Mouse (Mus musculus) heart, postnatal 0 days (tissue): ENCODE results near the gene 2900026A02Rik. TPM values are rescaled to one million over a fixed set of nuclear protein-coding genes. Genes with fewer than 3 reads are reported as not detected.
A peak's percentile ranks its signal among the peaks of the same experiment; 100 is the strongest.

Source experiments
- ATAC-seq: fragments of 200-750 bp; cut with Nextera tagmentation; 2 replicates; pipeline ENCODE4 v1.8.0; 2017; ENCODE audit warnings: low read depth, moderate number of reproducible peaks, moderate library complexity; ENCODE audit not compliant: insufficient read depth
- DNase-seq: peaks from one replicate; pipeline ENCODE4 v3.0.0-alpha.2; 2016; ENCODE audit warnings: low spot score
- H3K27ac ChIP-seq: fragments of 300-500 bp; sonication (generic); 2 replicates; pipeline ENCODE4 v1.5.1; 2014; ENCODE audit warnings: low read depth, mild to moderate bottlenecking
- H3K27me3 ChIP-seq: fragments of 300-500 bp; sonication (generic); 2 replicates; pipeline ENCODE4 v1.6.1; 2014; ENCODE audit warnings: low read length, mixed read lengths; ENCODE audit not compliant: control insufficient read depth, insufficient read depth
- H3K36me3 ChIP-seq: fragments of 300-500 bp; sonication (generic); replicated peaks from 2 replicates; pipeline ENCODE4 v1.6.1; 2014; ENCODE audit warnings: low read length, mixed read lengths; ENCODE audit not compliant: control insufficient read depth, insufficient read depth
- H3K4me1 ChIP-seq: fragments of 300-500 bp; sonication (generic); 2 replicates; pipeline ENCODE4 v1.6.1; 2014; ENCODE audit warnings: antibody characterized with exemption; ENCODE audit not compliant: control insufficient read depth, insufficient read depth
- H3K4me2 ChIP-seq: fragments of 300-500 bp; sonication (generic); 2 replicates; pipeline ENCODE4 v1.6.1; 2014; ENCODE audit warnings: low read depth, mild to moderate bottlenecking, low read length, moderate library complexity
- H3K4me3 ChIP-seq: fragments of 300-500 bp; sonication (generic); 2 replicates; pipeline ENCODE4 v1.5.1; 2014; ENCODE audit warnings: low read depth, low read length
- H3K9ac ChIP-seq: fragments of 300-500 bp; sonication (generic); replicated peaks from 2 replicates; pipeline ENCODE4 v1.6.1; 2014; ENCODE audit warnings: low read depth, low read length, mixed read lengths
- H3K9me3 ChIP-seq: fragments of 300-500 bp; sonication (generic); replicated peaks from 2 replicates; pipeline ENCODE4 v1.6.1; 2016; ENCODE audit warnings: low read length; ENCODE audit not compliant: control insufficient read depth
- CTCF ChIP-seq: IDR thresholded peaks from 2 replicates; pipeline ENCODE4 v1.5.1; 2016; ENCODE audit warnings: antibody characterized with exemption, control low read depth, low read depth
- EP300 ChIP-seq: IDR thresholded peaks from 2 replicates; pipeline ENCODE4 v1.6.1; 2016; ENCODE audit warnings: antibody characterized with exemption, low read depth
- WGBS: fragments of 180-500 bp; shearing (Covaris S2); extraction: QIAGEN DNeasy Blood & Tissue Kit; methylation state at CpG from one replicate; pipeline ENCODE4 v1.1.7; 2014; 5-methylcytosine and 5-hydroxymethylcytosine counted together
- polyA plus RNA-seq: library from polyadenylated mRNA; unstranded; fragments of >200 nt; fragmentation: Nextera tagmentation; extraction: Ambion mirVana; gene quantifications from 2 replicates; pipeline ENCODE4 v1.2.1, GENCODE M21; 2015
- total RNA-seq: library from RNA; depleted of rRNA; stranded (reverse); fragments of >200 nt; gene quantifications from 2 replicates; pipeline ENCODE4 v1.2.3, GENCODE M21; 2014; ENCODE audit warnings: low replicate concordance

The 2900026A02Rik gene
- total and polyA plus RNA-seq, 2 experiments from 2014 or later, result 10.2 to 18.9 TPM

GRCm38 (mm10) chr5:113167733-113168132 is 53.3 kb downstream of the 2900026A02Rik start:
- peak; percentile 55 for TF ChIP-seq CTCF
- no peak for TF ChIP-seq EP300
- no peak overlapping the region for H3K9ac ChIP-seq
- WGBS, result 47% methylated on average over 2 of the region's 2 CpGs
- no peak overlapping the region for H3K27ac ChIP-seq
- peaks cover 6% of the 10 kb centered on the region for H3K4me1 ChIP-seq
- no peak overlapping the region for H3K4me2 ChIP-seq
- DNase-seq, result no peak
- H3K9me3 ChIP-seq, result no peaks in the 10 kb centered on the region
- H3K27me3 ChIP-seq, result no peaks in the 10 kb centered on the region
- H3K36me3 ChIP-seq, result no peaks in the 10 kb centered on the region
- no peak for ATAC-seq
- no peak overlapping the region for H3K4me3 ChIP-seq

- Histone ChIP-seq H3K9me3 (no peaks in the 10 kb centered on the region), H3K27me3 (no peaks in the 10 kb centered on the region; the same call in 1 of the 2 replicates), H3K9ac (no peak overlapping the region), H3K27ac (0 out of 2 replicates have a peak overlapping the region, but pooled peaks have one; percentile 1), H3K36me3 (no peaks in the 10 kb centered on the region), H3K4me2 (no peak overlapping the region), H3K4me1 (peaks cover 6% of the 10 kb centered on the region), H3K4me3 (no peak overlapping the region)
- TF ChIP-seq EP300, result no peak
- TF ChIP-seq CTCF, result no peak
- no peak for DNase-seq
- WGBS, result 50% methylated on average over 11 of the region's 11 CpGs
- no peak for ATAC-seq
Measured at GRCm38 (mm10) chr5:113165481-113165880, 55.6 kb downstream of the 2900026A02Rik start.

DNA sequence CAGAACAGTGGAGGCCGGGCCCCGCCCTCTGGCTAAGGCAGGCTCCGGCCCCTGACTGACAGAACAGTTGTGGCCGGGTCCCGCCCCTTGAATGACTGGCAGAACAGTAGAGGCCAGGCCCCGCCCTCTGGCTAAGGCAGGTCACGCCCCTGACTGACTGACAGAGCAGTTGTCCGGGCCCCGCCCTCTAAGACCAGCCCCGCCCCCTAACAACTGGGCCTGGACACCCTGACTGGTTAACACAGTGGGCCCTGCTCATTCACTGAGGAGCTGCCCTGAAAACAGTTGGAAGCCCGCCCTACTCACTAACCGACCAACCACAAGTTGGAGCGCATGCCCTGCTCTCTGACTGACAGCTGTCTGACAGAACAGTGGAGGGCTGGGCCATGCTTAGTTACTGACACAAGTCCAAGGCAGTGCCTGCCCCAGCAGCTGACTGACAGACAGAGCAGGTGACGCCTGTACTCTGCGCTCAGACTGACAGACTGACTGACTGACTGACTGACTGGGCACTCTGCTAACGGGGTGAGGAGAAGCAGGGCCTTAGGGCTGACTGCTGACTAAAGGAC is 56.1 kb downstream of the 2900026A02Rik start:
- 0 out of 2 replicates have a peak overlapping the region, but pooled peaks have one; percentile 1 for H3K27ac ChIP-seq

GRCm38 (mm10) chr5:113164448-113164847 is 56.6 kb downstream of the 2900026A02Rik start:
- Histone ChIP-seq H3K4me1 (peaks cover 6% of the 10 kb centered on the region), H3K27ac (no peak overlapping the region), H3K4me3 (no peak overlapping the region), H3K9ac (no peak overlapping the region), H3K4me2 (no peak overlapping the region), H3K36me3 (no peaks in the 10 kb centered on the region), H3K9me3 (no peaks in the 10 kb centered on the region), H3K27me3 (no peaks in the 10 kb centered on the region; the same call in 1 of the 2 replicates)
- DNase-seq (no peak), ATAC-seq (peak; percentile 10)
- 35% methylated on average over 9 of the region's 9 CpGs for WGBS
- TF ChIP-seq CTCF (no peak), EP300 (no peak)

More for the DNA sequence above, 56.1 kb downstream of the 2900026A02Rik start:
- TF ChIP-seq EP300, result no peak
- TF ChIP-seq CTCF, result no peak
- no peaks in the 10 kb centered on the region; the same call in 1 of the 2 replicates for H3K27me3 ChIP-seq
- H3K9me3 ChIP-seq, result no peaks in the 10 kb centered on the region
- H3K4me3 ChIP-seq, result no peak overlapping the region
- DNase-seq (peak; percentile 73), ATAC-seq (peak; percentile 85)
- no peaks in the 10 kb centered on the region for H3K36me3 ChIP-seq
- no peak overlapping the region for H3K4me2 ChIP-seq
- H3K9ac ChIP-seq, result no peak overlapping the region
- peaks cover 6% of the 10 kb centered on the region for H3K4me1 ChIP-seq
- 16% methylated on average over 16 of the region's 16 CpGs for WGBS

GRCm38 (mm10) chr5:113163116-113163515 is 57.9 kb downstream of the 2900026A02Rik start:
- Histone ChIP-seq H3K36me3 (no peaks in the 10 kb centered on the region), H3K27ac (no peak overlapping the region), H3K4me3 (peak overlapping the region; percentile 18), H3K4me1 (peaks cover 11% of the 10 kb centered on the region), H3K4me2 (peak overlapping the region; percentile 48), H3K27me3 (peaks cover 4% of the 10 kb centered on the region; the same call in 1 of the 2 replicates), H3K9ac (0 out of 2 replicates have a peak overlapping the region, but pooled peaks have one; percentile 25), H3K9me3 (no peaks in the 10 kb centered on the region)
- WGBS, result 4% methylated on average over 12 of the region's 13 CpGs
- no peak for DNase-seq
- TF ChIP-seq EP300 (no peak), CTCF (no peak)
- ATAC-seq, result no peak

DNA sequence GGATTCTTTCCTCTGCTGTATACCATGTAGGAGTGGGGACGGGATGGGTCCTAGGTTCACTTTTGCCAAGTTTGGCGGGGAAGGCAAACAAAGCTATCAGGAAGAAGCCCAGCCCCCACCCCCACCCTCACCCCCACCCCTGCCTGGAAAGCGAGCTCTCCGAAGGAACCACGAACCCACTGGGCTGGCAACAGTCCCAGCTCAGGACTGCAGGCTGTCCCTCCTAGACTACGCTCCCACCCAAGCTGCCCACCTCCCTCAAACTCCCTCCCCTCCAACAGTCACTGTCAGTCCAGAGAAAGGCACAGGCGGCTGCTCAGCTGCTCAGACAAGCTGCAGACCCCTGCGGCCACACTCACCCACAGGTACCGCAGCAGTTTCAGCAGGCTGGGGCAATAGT is 58.3 kb downstream of the 2900026A02Rik start:
- DNase-seq, result no peak
- ATAC-seq, result no peak
- Histone ChIP-seq H3K36me3 (no peaks in the 10 kb centered on the region), H3K4me3 (peak overlapping the region; percentile 18), H3K4me1 (peaks cover 16% of the 10 kb centered on the region), H3K9ac (0 out of 2 replicates have a peak overlapping the region, but pooled peaks have one; percentile 25), H3K27ac (no peak overlapping the region), H3K9me3 (no peaks in the 10 kb centered on the region), H3K27me3 (peaks cover 4% of the 10 kb centered on the region; the same call in 1 of the 2 replicates), H3K4me2 (peak overlapping the region; percentile 48)
- no peak for TF ChIP-seq CTCF
- TF ChIP-seq EP300, result no peak
- WGBS, result 6% methylated on average over 9 of the region's 9 CpGs
